Mouse (Mus musculus) spleen, adult 12 weeks (tissue): ENCODE data around the gene Ruvbl2.
"Not testable (repeated sequence)": the region's sequence is repeated elsewhere in the genome, so short reads cannot be mapped to it uniquely, and the experiment has no call there.

Source experiments
- DNase-seq: peaks from one replicate; pipeline ENCODE4 v3.0.0; 2022; ENCODE audit warnings: low spot score

Ruvbl2 gene

GRCm38 (mm10) chr7:45401521-45402085 lies 36.3 kb downstream of the Ruvbl2 start:
- DNase-seq: no peak

GRCm38 (mm10) chr7:45396787-45397186 lies 41.1 kb downstream of the Ruvbl2 start:
- no peak for DNase-seq

DNA sequence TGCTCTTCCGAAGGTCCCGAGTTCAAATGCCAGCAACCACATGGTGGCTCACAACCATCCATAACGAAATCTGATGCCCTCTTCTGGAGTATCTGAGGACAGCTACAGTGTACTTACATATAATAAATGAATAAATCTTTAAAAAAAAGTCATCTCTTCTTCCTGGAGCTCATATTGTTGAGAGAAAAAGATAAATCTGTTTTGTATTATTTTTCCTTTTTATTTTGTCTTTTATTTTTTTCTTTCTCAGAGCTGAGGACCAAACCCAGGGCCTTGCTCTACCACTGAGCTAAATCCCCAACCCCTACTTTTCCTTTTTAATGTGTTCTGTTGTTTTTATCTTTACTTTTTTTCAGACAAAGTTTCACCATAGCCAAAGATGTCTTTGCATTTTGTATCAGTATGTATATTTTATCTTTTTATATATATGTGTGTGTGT lies 41.5 kb downstream of the Ruvbl2 start:
- DNase-seq: not testable (repeated sequence)

DNA sequence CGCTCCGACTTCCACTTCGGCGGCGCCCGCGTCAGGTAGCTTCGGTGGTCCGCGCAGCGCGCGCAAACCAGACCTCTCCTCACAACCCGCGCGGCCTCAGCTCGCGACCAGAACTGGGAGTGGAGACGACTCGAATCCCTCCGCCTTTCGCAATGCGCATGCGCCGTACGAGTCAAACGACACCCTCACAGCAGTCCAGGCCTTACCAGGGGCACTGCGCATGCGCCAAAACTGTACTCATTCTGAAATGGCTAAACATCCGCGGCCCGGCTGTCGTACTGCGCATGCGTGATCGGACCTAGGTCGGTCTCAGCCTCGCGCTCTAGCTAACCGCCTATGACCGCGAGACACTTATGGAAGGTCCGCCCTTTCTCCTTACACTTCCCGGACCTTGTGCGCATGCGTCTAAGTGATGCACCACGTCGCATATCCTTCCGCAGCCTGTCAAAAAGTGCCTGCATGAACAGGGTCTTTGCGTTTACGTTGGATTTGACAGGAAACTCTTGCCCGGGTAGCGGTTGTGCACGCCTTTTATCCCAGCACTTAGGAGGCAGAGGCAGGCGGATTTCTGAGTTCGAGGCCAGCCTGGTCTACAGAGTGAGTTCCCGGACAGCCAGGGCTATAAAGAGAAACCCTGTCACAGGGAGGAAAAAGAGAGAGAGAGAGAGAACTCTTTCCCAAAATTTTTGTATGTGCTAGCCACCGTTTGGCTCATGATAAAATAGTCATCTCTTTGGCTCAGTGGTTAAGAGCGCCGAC lies 42.1 kb downstream of the Ruvbl2 start, which contains the start of gene Snrnp70:
Snrnp70 (minus strand) TSS at position 165 of the 759 bp plus-strand sequence.
- peak; percentile 100 for DNase-seq

DNA sequence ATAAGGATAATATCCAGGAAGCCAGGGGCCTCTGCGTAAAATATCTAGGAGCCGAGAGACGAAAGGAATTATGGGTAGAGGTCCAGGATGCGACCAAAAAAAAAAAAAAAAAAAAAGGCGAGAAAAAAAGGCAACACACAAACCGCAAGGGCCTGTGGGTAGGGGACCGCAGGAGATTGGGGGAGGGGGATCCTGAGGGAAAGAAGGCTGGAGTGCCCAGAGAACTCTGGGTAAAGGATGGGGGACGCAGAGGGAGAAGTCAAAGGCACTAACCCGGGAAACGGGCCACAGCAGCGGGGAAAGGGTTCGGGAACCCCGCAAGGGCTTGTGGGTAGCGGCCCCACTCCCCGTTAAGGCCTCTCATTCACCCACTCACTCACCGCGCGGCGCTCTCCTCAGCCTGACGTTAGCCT lies 42.8 kb downstream of the Ruvbl2 start:
- DNase-seq: no peak

DNA sequence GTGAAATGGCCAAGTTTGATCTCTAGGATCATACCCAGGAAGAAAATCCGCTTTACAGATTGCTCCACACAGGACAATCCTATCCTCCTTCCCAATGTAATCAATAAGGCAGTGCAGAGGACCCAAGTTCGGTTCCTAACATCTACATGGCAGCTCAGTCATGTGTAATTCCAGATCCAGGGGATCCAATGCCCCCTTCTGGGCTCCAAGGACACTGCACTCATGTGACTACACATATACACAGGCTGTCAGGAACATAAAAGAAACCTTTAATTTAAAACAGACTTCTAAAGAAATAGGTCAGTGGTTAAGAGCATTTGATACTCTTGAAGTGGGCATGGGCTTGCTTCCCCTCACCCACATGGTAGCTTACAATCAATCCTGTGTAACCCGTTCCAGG lies 51.8 kb downstream of the Ruvbl2 start:
- no peak for DNase-seq

DNA sequence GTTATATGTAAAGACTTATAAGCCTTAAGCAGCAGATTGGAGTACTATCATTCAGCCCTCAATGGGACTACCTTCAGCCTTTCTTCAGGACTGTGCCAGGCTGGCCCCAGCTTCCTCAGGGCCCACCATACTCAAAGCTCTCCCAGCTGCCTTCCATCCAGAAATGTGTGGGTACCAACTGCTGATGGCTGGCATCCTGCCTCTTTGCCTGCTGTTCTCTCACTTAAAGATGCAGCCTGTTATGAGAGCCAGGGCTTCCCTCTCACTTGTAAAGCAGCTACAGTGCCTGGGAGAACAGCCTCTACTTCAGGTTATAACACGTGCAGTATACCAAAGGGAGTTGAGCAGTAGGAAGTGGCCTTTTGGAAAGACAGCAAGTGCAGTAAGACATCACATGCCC lies 61.8 kb downstream of the Ruvbl2 start:
- DNase-seq: no peak

GRCm38 (mm10) chr7:45374620-45375019 lies 63.3 kb downstream of the Ruvbl2 start:
- no peak for DNase-seq

- DNase-seq: no peak
Observed at GRCm38 (mm10) chr7:45372371-45372770, 65.5 kb downstream of the Ruvbl2 start.
